Mouse (Mus musculus): Measurements from ENCODE around the gene Wfdc6b.
"Not testable (repeated sequence)": the region's sequence is repeated elsewhere in the genome, so short reads cannot be mapped to it uniquely, and the experiment has no call there.

The Wfdc6b gene

GRCm38 (mm10) chr2:164613471-164613870 lies at the start of gene Wfdc6b, which contains the start of gene Wfdc8:
TSS of gene Wfdc6b (plus strand) at chr2:164613522.
TSS of gene Wfdc8 (minus strand) at chr2:164613626.
- DNase-seq = not testable (repeated sequence)

DNA sequence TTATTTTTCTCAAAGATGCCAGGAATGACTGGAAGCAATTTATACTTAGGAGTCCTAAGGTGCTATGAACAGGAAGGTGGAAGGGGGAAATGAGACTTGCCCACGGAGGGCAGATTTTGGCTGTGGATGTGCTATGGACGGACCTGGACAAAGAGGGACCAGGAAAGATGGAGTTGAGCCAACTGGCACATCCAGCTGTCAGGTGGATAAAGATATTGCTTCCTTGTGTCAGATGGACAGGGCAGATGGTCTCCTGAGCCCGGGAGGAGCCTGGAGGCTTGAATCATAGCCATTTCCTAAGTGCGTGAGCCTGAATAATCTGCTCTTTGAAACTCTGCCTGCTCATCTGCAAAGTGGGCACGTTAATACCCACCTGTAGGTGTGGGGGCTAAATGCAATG lies 49.0 kb upstream of the Wfdc6b start:
- no peak for DNase-seq

DNA sequence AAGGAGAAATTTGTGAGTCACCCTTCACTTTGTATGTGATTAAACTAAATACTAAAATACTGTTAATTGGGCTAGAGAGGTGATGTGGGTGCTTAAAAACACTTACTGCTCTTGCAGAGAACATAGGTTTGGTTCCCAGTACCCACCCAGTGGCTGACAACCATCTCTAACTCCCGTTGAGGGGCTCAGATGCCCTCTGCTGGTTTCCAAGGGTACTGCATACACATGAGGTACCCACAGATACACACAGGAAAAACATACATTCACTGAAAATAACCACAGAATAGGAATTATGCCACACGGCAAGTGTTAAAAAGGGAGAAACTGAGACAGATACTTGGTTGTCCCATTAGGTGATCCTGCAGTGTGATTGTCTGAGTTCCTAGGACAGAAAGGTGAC lies 46.3 kb upstream of the Wfdc6b start:
- DNase-seq = no peak

DNA sequence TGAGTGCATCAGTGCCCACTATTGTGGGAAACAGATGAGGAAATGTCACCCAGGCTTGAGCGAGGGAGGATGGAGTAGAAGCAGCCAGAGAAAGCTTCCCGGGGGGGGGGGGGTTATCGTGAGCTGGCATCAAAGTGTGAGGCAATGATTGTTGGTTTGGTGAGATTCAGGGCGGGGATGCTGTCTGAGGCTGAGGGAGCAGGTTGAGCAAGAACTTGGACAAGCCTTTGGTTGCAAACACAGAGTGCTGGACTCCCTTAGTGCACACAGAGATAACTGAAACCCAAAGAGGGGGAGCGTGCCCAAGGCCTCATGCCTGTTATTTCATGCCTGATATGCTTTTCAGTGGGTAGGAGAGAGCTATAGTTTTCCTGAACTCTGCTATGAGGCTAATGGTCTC lies 45.9 kb upstream of the Wfdc6b start:
- no peak for DNase-seq

GRCm38 (mm10) chr2:164573359-164573758 lies 40.0 kb upstream of the Wfdc6b start, which contains the start of gene Spint3:
TSS of gene Spint3 (minus strand) at chr2:164573459.
- DNase-seq = not testable (repeated sequence)

DNA sequence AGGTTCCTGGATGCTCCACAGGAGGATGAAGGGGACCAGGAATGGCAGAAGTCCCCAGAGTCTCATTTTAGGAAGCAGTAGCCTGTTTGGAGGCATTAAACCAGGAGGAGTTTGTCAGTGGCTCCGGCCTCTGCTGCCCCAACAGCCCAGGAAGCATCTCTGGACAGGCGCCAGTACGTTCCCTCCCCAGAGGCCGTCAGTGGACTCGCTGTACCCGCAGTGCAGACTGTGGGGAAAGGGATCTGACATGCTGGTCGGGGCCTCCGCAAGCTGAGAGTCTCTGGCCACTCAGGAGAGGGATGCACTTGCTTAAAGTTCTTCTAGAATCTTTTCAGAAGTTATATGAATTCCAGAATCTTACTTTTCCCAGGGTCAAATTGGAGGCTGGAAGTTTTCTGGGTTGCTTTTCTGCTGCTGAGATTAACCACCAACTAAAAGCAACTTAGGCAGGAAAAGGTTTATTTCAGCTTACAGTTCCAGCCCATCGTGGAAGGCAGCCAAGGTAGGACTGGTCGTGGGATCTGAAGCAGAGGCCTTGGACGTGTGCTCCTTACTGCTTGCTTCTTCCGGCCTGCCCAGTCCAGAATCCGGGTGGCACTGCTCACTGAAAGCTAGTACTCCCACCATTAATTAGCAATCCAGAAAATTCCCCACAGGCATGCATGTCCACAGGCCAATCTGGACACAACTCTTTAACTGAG lies 28.1 kb upstream of the Wfdc6b start, which contains the start of gene Wfdc6a:
Wfdc6a (minus strand) TSS at position 423 of the 701 bp plus-strand sequence.
- DNase-seq = not testable (repeated sequence)

DNA sequence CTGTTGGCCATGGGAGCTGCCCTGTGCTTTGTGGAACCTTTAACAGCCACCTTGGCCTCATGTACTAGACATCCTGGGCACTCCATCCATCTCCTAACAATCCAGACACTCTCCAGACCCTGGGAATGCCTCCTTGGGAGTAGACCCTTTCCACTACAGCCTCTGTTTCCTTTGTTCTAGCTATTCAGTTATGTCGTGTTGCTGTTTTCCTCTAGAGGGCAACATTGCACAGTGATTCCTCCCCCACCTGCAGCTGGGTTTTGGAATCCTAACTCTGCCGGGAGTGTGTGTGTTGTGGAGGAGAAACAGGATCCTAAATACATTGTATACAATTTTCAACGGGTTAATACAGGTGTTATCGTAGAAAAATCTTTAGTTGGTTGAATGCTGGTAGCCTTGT lies 21.3 kb upstream of the Wfdc6b start:
- peak; percentile 9 for DNase-seq

- DNase-seq = no peak
These were observed 19.8 kb upstream of the Wfdc6b start, which contains the start of gene Eppin for GRCm38 (mm10) chr2:164593494-164593893. TSS of gene Eppin (minus strand) at chr2:164593594.

- no peak for DNase-seq
These were observed 13.1 kb upstream of the Wfdc6b start for GRCm38 (mm10) chr2:164600179-164600578.

DNA sequence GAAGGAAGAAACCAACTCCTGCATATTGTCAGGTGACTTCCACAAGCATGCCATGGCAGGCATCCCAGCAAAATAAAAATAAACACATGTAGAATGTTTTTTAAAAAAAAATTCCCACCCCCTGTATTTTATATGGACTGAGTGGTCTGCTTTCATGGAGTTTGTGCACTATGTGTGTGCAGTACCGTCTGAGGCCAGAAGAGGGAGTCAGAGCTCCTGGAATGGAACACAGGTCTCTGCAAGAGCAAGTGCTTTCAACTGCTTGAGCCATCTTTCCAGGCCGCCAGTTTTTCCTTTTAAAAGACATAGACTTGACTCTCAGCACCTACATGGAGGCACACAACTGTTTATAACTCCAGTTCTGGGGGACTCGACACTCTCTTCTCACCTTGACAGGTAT lies 9.8 kb upstream of the Wfdc6b start:
- DNase-seq = no peak

- no peak for DNase-seq
These were observed 8.9 kb upstream of the Wfdc6b start for GRCm38 (mm10) chr2:164604411-164604810.

DNA sequence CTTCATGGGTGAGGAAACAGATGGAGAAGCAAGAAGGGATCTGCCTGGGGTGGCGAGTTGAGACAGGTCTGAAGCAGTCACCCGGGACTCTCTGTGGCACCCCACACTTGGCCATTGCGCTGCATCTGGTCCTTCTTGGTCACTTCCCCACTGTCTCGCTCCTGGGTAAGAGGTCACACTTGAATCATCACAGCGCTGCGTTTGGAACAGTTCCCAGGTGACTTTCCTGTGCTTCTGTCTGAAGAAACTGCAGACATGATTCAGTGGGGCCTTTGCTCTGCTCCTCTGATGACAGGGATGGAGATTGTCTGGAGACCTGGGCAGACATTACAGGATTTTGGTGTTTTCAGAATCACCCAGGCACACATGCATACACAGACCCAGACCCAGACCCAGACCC lies 4.5 kb upstream of the Wfdc6b start:
- no peak for DNase-seq

GRCm38 (mm10) chr2:164615386-164615785 lies 2.1 kb downstream of the Wfdc6b start:
- DNase-seq = no peak

DNA sequence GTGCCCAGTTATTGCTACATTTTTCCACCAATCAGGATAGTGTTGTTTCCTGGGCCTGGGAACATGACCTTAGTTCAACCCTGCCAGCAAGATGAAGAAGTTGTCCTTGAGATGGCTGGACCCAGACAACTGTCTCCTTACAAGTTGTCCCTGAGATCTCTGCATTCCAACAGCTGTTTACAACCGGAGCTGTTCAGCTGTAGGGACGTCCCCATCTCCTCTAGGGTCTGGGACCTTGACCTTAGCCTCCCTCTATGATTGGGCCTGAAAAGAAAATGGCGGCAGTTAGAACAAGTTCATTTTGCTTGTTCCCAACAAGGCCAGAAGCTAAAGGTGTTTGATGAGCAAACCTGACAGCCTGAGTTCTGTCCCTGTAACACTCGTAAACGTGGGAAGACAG lies 5.7 kb downstream of the Wfdc6b start:
- no peak for DNase-seq

DNA sequence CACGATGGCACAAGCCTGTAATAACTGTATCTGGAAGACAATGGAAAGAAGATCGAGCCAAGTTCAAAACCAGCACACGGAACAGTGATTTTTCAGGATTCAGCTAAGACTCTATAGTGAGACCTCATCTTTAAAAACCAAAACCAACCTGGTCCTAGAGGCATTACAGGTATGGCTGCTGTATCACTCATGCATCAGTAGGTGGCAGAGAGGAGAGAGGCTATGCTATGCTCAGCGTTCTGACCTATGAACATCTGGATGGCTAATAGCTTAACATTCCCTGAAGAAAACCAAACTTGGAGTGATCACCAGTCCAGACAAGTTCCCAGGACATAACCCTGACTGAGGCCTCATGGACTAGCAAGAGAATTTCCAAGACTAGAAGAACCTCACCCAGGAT lies 8.5 kb downstream of the Wfdc6b start:
- DNase-seq = no peak

- peak; percentile 7 for DNase-seq
These were observed 21.9 kb downstream of the Wfdc6b start for GRCm38 (mm10) chr2:164635266-164635665.

- DNase-seq = no peak
These were observed 25.4 kb downstream of the Wfdc6b start, which contains the start of gene Wfdc16 for GRCm38 (mm10) chr2:164638696-164639095. TSS of gene Wfdc16 (minus strand) at chr2:164638796.

GRCm38 (mm10) chr2:164641129-164641528 lies 27.8 kb downstream of the Wfdc6b start:
- DNase-seq = no peak

- no peak for DNase-seq
These were observed 28.8 kb downstream of the Wfdc6b start for GRCm38 (mm10) chr2:164641881-164642673.

GRCm38 (mm10) chr2:164655858-164656257 lies 42.5 kb downstream of the Wfdc6b start, which contains the start of gene Wfdc10:
TSS of gene Wfdc10 (plus strand) at chr2:164656046.
- peak; percentile 58 for DNase-seq

DNA sequence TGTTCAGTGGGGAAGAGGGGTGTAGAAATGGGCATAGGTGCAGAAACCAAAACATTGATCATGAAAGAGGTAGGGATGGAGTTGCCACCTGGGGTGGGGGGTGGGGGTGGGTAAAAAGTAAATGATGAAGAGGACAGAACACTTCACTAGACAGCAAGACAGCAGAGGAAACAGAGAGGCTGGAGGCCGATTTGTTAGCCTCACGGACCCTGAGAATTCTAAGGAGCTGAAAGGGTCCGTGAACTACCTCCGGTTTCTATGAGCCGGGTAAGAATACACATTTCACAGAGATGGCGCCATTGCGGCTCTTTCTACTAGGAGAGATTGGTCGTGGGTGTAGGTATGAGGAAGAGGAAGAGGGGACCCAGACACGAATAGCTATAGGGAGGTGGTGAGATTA lies 43.2 kb downstream of the Wfdc6b start, which contains the start of gene Wfdc9:
Wfdc9 (minus strand) TSS at position 101 of the 400 bp plus-strand sequence.
- no peak for DNase-seq

- no peak for DNase-seq
These were observed 51.5 kb downstream of the Wfdc6b start for GRCm38 (mm10) chr2:164664851-164665250.

Measured in thymus, postnatal 14 days (tissue).